Mouse (Mus musculus) induced T-regulatory cell, adult 2 months (primary cell): Measurements from ENCODE around the gene Rpusd2.
"Not testable (repeated sequence)": the region's sequence is repeated elsewhere in the genome, so short reads cannot be mapped to it uniquely, and the experiment has no call there.

ENCODE experiments used
- DNase-seq: peaks from one replicate; pipeline ENCODE4 v3.0.0-alpha.2; 2012; ENCODE audit warnings: low read depth

The Rpusd2 gene

GRCm38 (mm10) chr2:119034656-119035396 lies at the start of gene Rpusd2:
Gene Rpusd2, plus strand, starts transcription at chr2:119034790.
- peak; percentile 97 for DNase-seq

- DNase-seq, result no peak
Measured at GRCm38 (mm10) chr2:118995490-118995889, 39.1 kb upstream of the Rpusd2 start.

GRCm38 (mm10) chr2:118995919-118996797 lies 38.4 kb upstream of the Rpusd2 start:
- DNase-seq, result no peak

- no peak for DNase-seq
Measured at GRCm38 (mm10) chr2:118996798-118997105, 37.8 kb upstream of the Rpusd2 start.

GRCm38 (mm10) chr2:118998115-118998866 lies 36.3 kb upstream of the Rpusd2 start:
- DNase-seq, result peak; percentile 20

- no peak for DNase-seq
Measured at GRCm38 (mm10) chr2:118999025-118999639, 35.5 kb upstream of the Rpusd2 start.

- no peak for DNase-seq
Measured at GRCm38 (mm10) chr2:119006886-119007285, 27.7 kb upstream of the Rpusd2 start.

- DNase-seq, result no peak
Measured at GRCm38 (mm10) chr2:119009376-119009775, 25.2 kb upstream of the Rpusd2 start.

- no peak for DNase-seq
Measured at GRCm38 (mm10) chr2:119014989-119015388, 19.6 kb upstream of the Rpusd2 start.

- DNase-seq, result no peak
Measured at GRCm38 (mm10) chr2:119015604-119016180, 18.9 kb upstream of the Rpusd2 start.

- DNase-seq, result not testable (repeated sequence)
Measured at GRCm38 (mm10) chr2:119016312-119016711, 18.3 kb upstream of the Rpusd2 start.

- DNase-seq, result no peak
Measured at GRCm38 (mm10) chr2:119017647-119018046, 16.9 kb upstream of the Rpusd2 start.

GRCm38 (mm10) chr2:119018391-119019122 lies 16.0 kb upstream of the Rpusd2 start:
- DNase-seq, result no peak

GRCm38 (mm10) chr2:119019131-119019530 lies 15.5 kb upstream of the Rpusd2 start:
- DNase-seq, result no peak

- DNase-seq, result no peak
Measured at GRCm38 (mm10) chr2:119019538-119019937, 15.1 kb upstream of the Rpusd2 start.

GRCm38 (mm10) chr2:119023154-119023660 lies 11.4 kb upstream of the Rpusd2 start:
- no peak for DNase-seq

- peak; percentile 50 for DNase-seq
Measured at GRCm38 (mm10) chr2:119024536-119025238, 9.9 kb upstream of the Rpusd2 start.

GRCm38 (mm10) chr2:119025239-119025616 lies 9.4 kb upstream of the Rpusd2 start:
- DNase-seq, result no peak

GRCm38 (mm10) chr2:119026951-119027350 lies 7.6 kb upstream of the Rpusd2 start:
- DNase-seq, result no peak

GRCm38 (mm10) chr2:119028941-119029551 lies 5.5 kb upstream of the Rpusd2 start, which contains the start of gene Ccdc32:
Gene Ccdc32, minus strand, starts transcription at chr2:119029393.
- DNase-seq, result peak; percentile 97
